Mouse (Mus musculus) lung, adult 2 months (tissue): ENCODE measurements around the gene Syt17. TPM values are rescaled to one million over a fixed set of nuclear protein-coding genes. Genes with fewer than 3 reads are reported as not detected.

Experiments
- DNase-seq: peaks from one replicate; pipeline ENCODE4 v3.0.0; 2022
- H3K4me1 ChIP-seq: fragments of 200-500 bp; 2 replicates; pipeline ENCODE4 v1.6.1; 2011; ENCODE audit warnings: low read length; ENCODE audit not compliant: control insufficient read depth, insufficient read depth
- H3K4me3 ChIP-seq: fragments of 200-500 bp; replicated peaks from 2 replicates; pipeline ENCODE3; 2011; ENCODE audit warnings: low read depth, mild to moderate bottlenecking, control low read depth, low read length; ENCODE audit errors: extremely low read depth
- CTCF ChIP-seq: fragments of 200-500 bp; IDR thresholded peaks from 2 replicates; pipeline ENCODE4 v1.5.1; 2011; ENCODE audit warnings: mild to moderate bottlenecking, low read length, control low read depth; ENCODE audit not compliant: insufficient read depth
- POLR2A ChIP-seq: fragments of 200-500 bp; IDR thresholded peaks from 2 replicates; pipeline ENCODE4 v1.6.1; 2011; ENCODE audit warnings: low read depth, mild to moderate bottlenecking, control low read depth, low read length, borderline replicate concordance; ENCODE audit errors: extremely low read depth
- WGBS: fragments of 180-500 bp; shearing (Covaris S2); methylation state at CpG from one replicate; pipeline ENCODE4 v1.1.7; 2018; 5-methylcytosine and 5-hydroxymethylcytosine counted together
- polyA plus RNA-seq: library from polyadenylated mRNA; depleted of rRNA; stranded (reverse); fragments of >200 nt; gene quantifications from 2 replicates; pipeline ENCODE4 v1.2.3, GENCODE M21; 2012

The Syt17 gene
- polyA plus RNA-seq, 1 experiment = 5.0 TPM

DNA sequence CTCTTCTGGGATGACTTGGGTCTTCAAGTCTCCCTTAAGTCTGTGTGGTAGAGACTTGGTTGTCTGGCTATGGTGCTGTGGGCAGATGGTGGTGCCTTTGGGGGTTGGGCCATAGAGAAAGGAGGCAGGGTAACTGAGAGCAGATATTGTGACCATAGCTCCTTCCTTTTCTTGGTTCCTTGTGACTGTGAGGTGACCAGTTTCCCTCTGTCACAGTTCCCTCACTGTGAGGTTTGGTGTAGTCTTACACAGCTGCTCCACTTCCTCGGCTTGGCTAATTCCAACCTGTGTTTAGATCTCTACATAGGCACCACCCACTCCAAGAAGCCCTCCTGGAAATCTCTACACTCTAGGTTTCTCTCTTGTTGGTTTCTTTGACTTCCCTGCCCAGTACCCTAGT is 36.0 kb upstream of the Syt17 start:
- peak; percentile 14; the same call in 1 of the 2 replicates for TF ChIP-seq POLR2A
- no peak for TF ChIP-seq CTCF
- 62% methylated on average over 1 of the region's 1 CpGs for WGBS
- H3K4me1 ChIP-seq = peaks cover 22% of the 10 kb centered on the region
- no peak overlapping the region for H3K4me3 ChIP-seq
- no peak for DNase-seq

GRCm38 (mm10) chr7:118482001-118482400 is 34.0 kb upstream of the Syt17 start:
- TF ChIP-seq POLR2A (no peak), CTCF (no peak)
- peaks cover 24% of the 10 kb centered on the region for H3K4me1 ChIP-seq
- WGBS = 79% methylated on average over 2 of the region's 2 CpGs
- no peak overlapping the region for H3K4me3 ChIP-seq
- no peak for DNase-seq

GRCm38 (mm10) chr7:118481047-118481810 is 33.2 kb upstream of the Syt17 start:
- H3K4me1 ChIP-seq = peaks cover 27% of the 10 kb centered on the region
- 33% methylated on average over 10 of the region's 10 CpGs for WGBS
- no peak overlapping the region for H3K4me3 ChIP-seq
- no peak for DNase-seq
- TF ChIP-seq CTCF = no peak
- no peak for TF ChIP-seq POLR2A

DNA sequence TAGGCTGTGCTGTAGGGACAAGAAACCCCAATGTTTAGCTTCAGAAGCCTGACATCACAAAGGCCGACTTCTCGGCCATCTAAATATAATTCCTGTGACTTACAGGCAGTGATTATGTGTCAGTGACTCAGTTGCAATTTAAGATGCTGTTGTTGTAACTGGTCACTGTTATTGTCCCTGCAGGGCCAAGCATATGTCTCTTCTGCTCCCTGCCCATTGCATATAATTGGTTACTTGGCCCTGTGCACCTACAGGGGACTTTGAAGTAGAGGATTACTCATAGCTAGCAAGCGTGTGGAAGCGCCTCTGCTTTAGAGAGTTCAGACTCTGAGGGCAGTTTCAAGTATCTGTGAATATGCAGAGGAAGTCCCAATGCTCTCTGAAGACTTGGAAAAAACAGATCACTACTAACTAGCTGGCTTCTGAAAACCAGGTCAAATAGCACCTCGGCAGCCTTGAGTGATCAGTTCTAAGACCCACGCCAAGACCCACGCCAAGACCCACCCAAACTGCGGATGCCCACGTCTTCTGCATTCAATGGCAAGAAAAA is 32.2 kb upstream of the Syt17 start:
- H3K4me1 ChIP-seq = peaks cover 23% of the 10 kb centered on the region
- 79% methylated on average over 9 of the region's 9 CpGs for WGBS
- TF ChIP-seq POLR2A = no peak
- no peak for TF ChIP-seq CTCF
- no peak overlapping the region for H3K4me3 ChIP-seq
- no peak for DNase-seq

- Histone ChIP-seq H3K4me1 (peaks cover 23% of the 10 kb centered on the region), H3K4me3 (no peak overlapping the region)
- 40% methylated on average over 3 of the region's 3 CpGs for WGBS
- DNase-seq = no peak
- TF ChIP-seq POLR2A (no peak), CTCF (no peak)
Observed at GRCm38 (mm10) chr7:118478835-118479312, 30.9 kb upstream of the Syt17 start.

DNA sequence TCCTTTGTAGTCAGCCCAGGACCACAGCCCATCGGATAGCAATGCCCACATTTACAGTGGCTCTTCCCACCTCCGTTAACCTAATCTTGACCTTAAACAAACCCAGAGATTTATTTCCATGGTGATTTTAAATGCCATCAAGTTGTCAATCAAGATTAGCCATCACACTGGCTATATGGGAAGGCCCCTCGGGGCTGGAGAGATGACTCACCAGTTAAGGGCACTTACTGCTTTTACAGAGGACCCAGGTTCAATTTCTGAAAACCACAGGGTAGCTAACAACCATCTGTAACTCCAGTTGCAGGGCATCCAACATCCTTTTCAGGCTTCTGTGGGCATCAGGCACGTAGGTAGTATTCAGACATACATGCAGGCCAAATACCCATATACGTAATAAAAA is 28.4 kb upstream of the Syt17 start:
- H3K4me3 ChIP-seq = no peak overlapping the region
- 68% methylated on average over 5 of the region's 5 CpGs for WGBS
- peaks cover 16% of the 10 kb centered on the region for H3K4me1 ChIP-seq
- DNase-seq = no peak
- TF ChIP-seq CTCF = no peak
- no peak for TF ChIP-seq POLR2A

DNA sequence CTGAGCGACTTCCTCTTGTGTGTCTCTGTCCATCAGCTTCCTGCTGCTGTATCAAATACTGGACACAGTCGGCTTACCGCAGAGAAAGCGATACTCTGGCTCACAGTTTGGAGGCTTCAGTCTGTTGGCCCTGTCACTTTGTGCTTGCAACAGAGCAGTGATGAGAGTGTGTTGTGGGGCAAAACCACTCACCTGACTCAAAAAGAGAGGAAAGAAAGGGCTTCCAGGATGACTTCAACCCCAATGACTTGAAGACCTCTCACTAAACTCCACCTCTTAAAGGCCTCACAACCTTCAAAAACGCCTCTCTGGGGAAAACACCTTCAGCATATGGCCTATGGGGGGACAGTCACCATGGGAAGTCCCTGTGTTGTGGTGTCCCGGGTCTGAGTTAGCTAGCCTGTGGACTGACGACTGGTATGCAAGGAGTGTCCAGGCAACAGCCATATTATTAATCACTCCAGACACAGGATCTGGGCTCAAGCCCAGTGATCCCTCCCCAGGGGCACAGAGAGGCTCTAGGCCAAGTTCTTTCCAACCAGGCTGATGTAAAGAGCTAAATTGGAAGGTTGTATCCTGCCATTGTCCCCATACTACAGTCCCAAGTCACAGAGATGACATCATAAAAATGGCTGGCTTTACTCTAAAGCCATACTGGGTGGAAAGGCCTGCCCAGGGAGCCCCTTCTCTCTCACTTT is 27.1 kb upstream of the Syt17 start:
- TF ChIP-seq POLR2A (no peak), CTCF (no peak)
- no peak for DNase-seq
- WGBS = 75% methylated on average over 7 of the region's 7 CpGs
- Histone ChIP-seq H3K4me3 (no peak overlapping the region), H3K4me1 (peaks cover 17% of the 10 kb centered on the region)

GRCm38 (mm10) chr7:118472886-118473285 is 24.9 kb upstream of the Syt17 start:
- 68% methylated on average over 1 of the region's 1 CpGs for WGBS
- no peak for TF ChIP-seq CTCF
- no peak for TF ChIP-seq POLR2A
- Histone ChIP-seq H3K4me1 (peaks cover 18% of the 10 kb centered on the region), H3K4me3 (no peak overlapping the region)
- no peak for DNase-seq

DNA sequence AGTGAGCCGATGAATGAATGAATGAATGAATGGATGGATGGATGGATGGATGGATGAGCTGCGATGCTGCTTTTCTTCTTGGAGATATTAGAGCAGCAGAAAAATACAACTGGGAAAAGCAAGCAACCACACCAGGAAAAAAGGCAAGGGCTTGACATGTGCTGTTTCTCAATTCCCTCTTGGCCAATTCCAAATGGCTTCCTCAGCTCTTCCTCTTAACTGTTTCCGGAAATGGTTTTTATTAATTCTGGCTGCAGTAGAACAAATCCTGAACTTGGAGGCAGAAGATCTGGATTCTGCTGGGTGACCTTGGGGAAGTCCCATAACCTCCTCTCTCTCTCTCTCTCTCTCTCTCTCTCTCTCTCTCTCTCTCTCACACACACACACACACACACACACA is 20.0 kb upstream of the Syt17 start:
- H3K4me1 ChIP-seq = peaks cover 19% of the 10 kb centered on the region
- no peak for DNase-seq
- 75% methylated on average over 3 of the region's 3 CpGs for WGBS
- no peak overlapping the region for H3K4me3 ChIP-seq
- TF ChIP-seq POLR2A (no peak), CTCF (no peak)
